21 mouse cellular contexts compared by ENCODE assay signal in the genomic region with DNA sequence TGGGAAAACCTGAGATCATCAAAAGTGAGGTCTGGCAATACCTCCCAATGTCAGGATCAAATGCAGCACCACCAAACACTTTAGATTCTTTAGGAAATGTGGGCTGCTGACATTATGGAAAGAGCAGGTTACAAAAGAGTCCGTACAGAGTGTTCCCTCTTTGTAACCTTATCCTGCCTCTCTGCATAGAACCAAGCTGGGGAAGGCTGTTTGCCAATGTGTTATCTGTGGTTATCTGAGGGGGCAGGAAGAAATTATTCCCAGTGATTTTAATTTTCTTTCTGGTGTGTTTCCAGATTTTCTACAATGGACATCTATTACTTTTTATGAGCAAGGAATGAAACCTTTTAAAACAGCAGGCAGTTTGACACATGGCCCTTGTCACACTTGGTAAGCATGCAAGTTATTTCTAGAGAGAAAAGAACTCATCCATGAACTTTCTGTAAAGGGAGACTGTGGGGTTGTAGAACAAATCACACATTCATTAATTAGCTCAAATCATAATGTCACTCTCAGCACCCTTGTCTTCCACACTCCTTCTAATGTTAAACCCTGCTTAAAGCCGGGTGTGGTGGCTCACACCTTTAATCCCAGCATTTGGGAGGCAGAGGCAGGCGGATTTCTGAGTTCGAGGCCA.
"Had no signal": no experiment of that assay in that cellular context is flagged by ENCODE, and none has a peak within 500 bp of the region (broad histone marks: within the 10 kb centered on the region; RNA-seq: fewer than 3 reads in every experiment).

No protein-coding gene starts in this region.

- H3K9ac ChIP-seq: limb, embryonic 13.5 days; liver, embryonic 12.5 days; liver, embryonic 15.5 days; lung, embryonic 15.5 days; midbrain, embryonic 13.5 days; neural tube, embryonic 13.5 days had no signal

- H3K9me3 ChIP-seq: liver, embryonic 12.5 days; liver, embryonic 15.5 days; lung, embryonic 15.5 days; neural tube, embryonic 13.5 days had no signal

- H3K4me3 ChIP-seq: layer of hippocampus, adult 2 months; limb, embryonic 10.5 days; limb, embryonic 13.5 days; liver, embryonic 12.5 days; liver, embryonic 15.5 days; lung, embryonic 15.5 days; megakaryocyte, embryonic 14.5 days; midbrain, embryonic 10.5 days; midbrain, embryonic 13.5 days; myocyte; neural tube, embryonic 13.5 days had no signal

- H3K36me3 ChIP-seq: limb, embryonic 10.5 days; limb, embryonic 13.5 days; liver, embryonic 12.5 days; liver, embryonic 15.5 days; lung, embryonic 15.5 days; midbrain, embryonic 10.5 days; midbrain, embryonic 13.5 days; neural tube, embryonic 13.5 days had no signal

- ATAC-seq: inflammation-experienced regulatory T-cells, adult 6 months; intestine, embryonic 16.5 days; liver, embryonic 12.5 days; midbrain, embryonic 13.5 days; midbrain, embryonic 16.5 days had no signal

- H3K4me2 ChIP-seq: limb, embryonic 13.5 days; liver, embryonic 12.5 days; liver, embryonic 15.5 days; lung, embryonic 15.5 days; midbrain, embryonic 13.5 days; neural tube, embryonic 13.5 days had no signal

- H3K27ac ChIP-seq: layer of hippocampus, adult 2 months; limb, embryonic 10.5 days; limb, embryonic 13.5 days; liver, embryonic 12.5 days; liver, embryonic 15.5 days; lung, embryonic 15.5 days; midbrain, embryonic 10.5 days; midbrain, embryonic 13.5 days; neural tube, embryonic 13.5 days had no signal

- H3K4me1 ChIP-seq: liver, embryonic 12.5 days; liver, embryonic 15.5 days had no signal

- DNase-seq: kidney, postnatal 10 days; layer of hippocampus, adult 9-11 months; liver; lung, adult 18-20 months; lung, postnatal 10 days; lung, postnatal 36 days; thymus, postnatal 25 days had no signal
